Mouse (Mus musculus) liver, postnatal 0 days (tissue): ENCODE measurements at regions not wholly inside any gene's neighbourhood (a gene's known extent, or its start where the extent isn't known, plus 50 kb on each side); places are given as distances from the start of the nearest gene placed in this dataset.

Experiments used
- CTCF ChIP-seq: sonication (generic); IDR thresholded peaks from 2 replicates; pipeline ENCODE4 v1.5.1; 2016; ENCODE audit warnings: antibody characterized with exemption, low read depth
- EP300 ChIP-seq: IDR thresholded peaks from 2 replicates; pipeline ENCODE4 v1.6.1; 2016; ENCODE audit warnings: antibody characterized with exemption, low read depth, mild to moderate bottlenecking

DNA sequence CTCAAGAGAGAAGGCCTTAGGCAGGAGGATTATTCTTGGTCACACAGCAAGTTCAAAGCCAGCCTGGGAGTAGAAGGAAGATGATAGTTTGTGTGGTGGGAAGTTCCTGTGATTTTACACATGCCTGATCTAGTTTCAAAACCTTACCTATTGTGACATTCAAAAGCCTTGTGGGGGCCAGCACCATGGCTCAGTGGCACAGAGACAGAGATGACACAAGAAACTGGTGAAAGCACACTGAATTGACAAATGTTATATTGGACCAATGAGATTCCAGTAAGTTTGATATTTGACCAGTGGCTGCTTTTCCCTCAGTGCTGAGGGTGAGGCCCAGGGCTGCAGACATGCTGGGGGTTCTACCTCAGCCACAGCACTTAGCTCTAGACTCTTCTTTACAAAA is 73.1 kb upstream of the Jak1 start:
- TF ChIP-seq CTCF (no peak), EP300 (no peak)
